Comparison of ENCODE assay signal across 17 mouse cellular contexts in genomic region chr7:77882605-77883354, GRCm38 (mm10).
A peak's percentile ranks its signal among the peaks of the same experiment; 100 is the strongest.
DNase-seq lines count a peak whose midpoint lies in the region; ATAC-seq and TF ChIP-seq lines count a peak whose summit lies in the region.
"Had no signal": no experiment of that assay in that cellular context is flagged by ENCODE, and none has a peak within 500 bp of the region (broad histone marks: within the 10 kb centered on the region; RNA-seq: fewer than 3 reads in every experiment).

No protein-coding gene starts in this region.

- TF ChIP-seq CTCF in forebrain, postnatal 0 days (IDR thresholded peaks at IDR 0.05; ENCODE audit: low read depth), result no peak
- no peak for TF ChIP-seq CTCF in layer of hippocampus, adult 2 months (conservative IDR thresholded peaks at IDR 0.05)

- H3K27ac ChIP-seq in forebrain, embryonic 16.5 days (ENCODE audit: low read length), result no peak overlapping the region; the same call in 1 of the 2 replicates
- no peak overlapping the region for H3K27ac ChIP-seq in forebrain, postnatal 0 days (ENCODE audit: low read depth, low read length)
- no peak overlapping the region for H3K27ac ChIP-seq in layer of hippocampus, adult 2 months
- peak overlapping the region; percentile 41; the same call in 1 of the 2 replicates for H3K27ac ChIP-seq in midbrain, embryonic 14.5 days (replicated peaks; ENCODE audit: low read depth, low read length)
- H3K27ac ChIP-seq in midbrain, embryonic 11.5 days (ENCODE audit: low read depth, low read length), result no peak overlapping the region
- H3K27ac ChIP-seq: embryonic facial prominence, embryonic 10.5 days; heart, embryonic 13.5 days; hindbrain, embryonic 15.5 days had no signal

- 56% methylated on average over 5 of the region's 5 CpGs for WGBS in forebrain, embryonic 16.5 days
- WGBS in forebrain, postnatal 0 days, result 53% methylated on average over 5 of the region's 5 CpGs
- 30% methylated on average over 5 of the region's 5 CpGs for WGBS in midbrain, embryonic 14.5 days
- 76% methylated on average over 5 of the region's 5 CpGs for WGBS in midbrain, embryonic 11.5 days

- DNase-seq in forebrain, postnatal 0 days, result no peak
- peak; percentile 8 to 22 for DNase-seq in layer of hippocampus, adult 2 months (ENCODE audit: low spot score in 2 of 2)
- no peak for DNase-seq in layer of hippocampus, adult 8-10 months (ENCODE audit: low spot score in 2 of 2)
- peak; percentile 55 for DNase-seq in midbrain, embryonic 14.5 days
- DNase-seq in midbrain, embryonic 11.5 days (ENCODE audit: low spot score, missing footprints), result no peak
- DNase-seq in left cerebral cortex, postnatal 4 days, result no peak
- DNase-seq: adrenal gland, adult 2 months; adrenal gland, postnatal 25 days; cerebellum, adult 2 months; cerebellum, postnatal 10 days; gastrocnemius, postnatal 14 days; heart, postnatal 36 days had no signal

- no peak overlapping the region for H3K4me2 ChIP-seq in forebrain, embryonic 16.5 days (ENCODE audit: low read length)
- no peak overlapping the region for H3K4me2 ChIP-seq in forebrain, postnatal 0 days (ENCODE audit: low read depth)
- no peak overlapping the region for H3K4me2 ChIP-seq in midbrain, embryonic 14.5 days (ENCODE audit: low read length)
- H3K4me2 ChIP-seq in midbrain, embryonic 11.5 days, result no peak overlapping the region
- H3K4me2 ChIP-seq: heart, embryonic 13.5 days; hindbrain, embryonic 15.5 days had no signal

- H3K4me1 ChIP-seq in forebrain, embryonic 16.5 days (replicated peaks; ENCODE audit: control insufficient read depth, insufficient read depth, low read length), result no peaks in the 10 kb centered on the region
- no peaks in the 10 kb centered on the region for H3K4me1 ChIP-seq in forebrain, postnatal 0 days (ENCODE audit: insufficient read depth)
- H3K4me1 ChIP-seq in midbrain, embryonic 14.5 days (ENCODE audit: control insufficient read depth, insufficient read depth, low read length), result no peaks in the 10 kb centered on the region
- no peaks in the 10 kb centered on the region for H3K4me1 ChIP-seq in midbrain, embryonic 11.5 days (ENCODE audit: control insufficient read depth, insufficient read depth, low read length)
- H3K4me1 ChIP-seq: embryonic facial prominence, embryonic 10.5 days; heart, embryonic 13.5 days; hindbrain, embryonic 15.5 days had no signal

- no peak overlapping the region for H3K9ac ChIP-seq in forebrain, embryonic 16.5 days (replicated peaks; ENCODE audit: low read depth, low read length)
- no peak overlapping the region for H3K9ac ChIP-seq in forebrain, postnatal 0 days
- no peak overlapping the region for H3K9ac ChIP-seq in midbrain, embryonic 14.5 days (replicated peaks; ENCODE audit: low read length)
- no peak overlapping the region for H3K9ac ChIP-seq in midbrain, embryonic 11.5 days (ENCODE audit: low read length)
- H3K9ac ChIP-seq: heart, embryonic 13.5 days; hindbrain, embryonic 15.5 days had no signal

- ATAC-seq in forebrain, embryonic 16.5 days, result peak; percentile 65; the same call in 1 of the 2 replicates
- ATAC-seq in forebrain, postnatal 0 days, result no peak
- peak; percentile 63; the same call in 1 of the 2 replicates for ATAC-seq in midbrain, embryonic 14.5 days (ENCODE audit: low FRiP score, low TSS enrichment)
- ATAC-seq in midbrain, embryonic 11.5 days (ENCODE audit: low FRiP score), result no peak
- ATAC-seq: intestine, embryonic 16.5 days had no signal

- no peaks in the 10 kb centered on the region for H3K9me3 ChIP-seq in forebrain, embryonic 16.5 days (ENCODE audit: control insufficient read depth, low read length)
- no peaks in the 10 kb centered on the region for H3K9me3 ChIP-seq in forebrain, postnatal 0 days (ENCODE audit: low read length)
- no peaks in the 10 kb centered on the region for H3K9me3 ChIP-seq in midbrain, embryonic 14.5 days (ENCODE audit: control insufficient read depth, low read length)
- no peaks in the 10 kb centered on the region for H3K9me3 ChIP-seq in midbrain, embryonic 11.5 days (ENCODE audit: control insufficient read depth, low read length)
- H3K9me3 ChIP-seq: embryonic facial prominence, embryonic 10.5 days; heart, embryonic 13.5 days; hindbrain, embryonic 15.5 days had no signal

- no peaks in the 10 kb centered on the region for H3K36me3 ChIP-seq in forebrain, embryonic 16.5 days (ENCODE audit: control insufficient read depth, insufficient read depth)
- H3K36me3 ChIP-seq in forebrain, postnatal 0 days (ENCODE audit: insufficient read depth), result no peaks in the 10 kb centered on the region
- H3K36me3 ChIP-seq in midbrain, embryonic 14.5 days (ENCODE audit: control insufficient read depth, insufficient read depth, low read length), result no peaks in the 10 kb centered on the region
- no peaks in the 10 kb centered on the region for H3K36me3 ChIP-seq in midbrain, embryonic 11.5 days (ENCODE audit: control insufficient read depth, insufficient read depth, low read length)
- H3K36me3 ChIP-seq: embryonic facial prominence, embryonic 10.5 days; heart, embryonic 13.5 days; hindbrain, embryonic 15.5 days had no signal

- no peaks in the 10 kb centered on the region for H3K27me3 ChIP-seq in forebrain, embryonic 16.5 days (replicated peaks; ENCODE audit: control insufficient read depth, insufficient read depth, low read length)
- no peaks in the 10 kb centered on the region for H3K27me3 ChIP-seq in forebrain, postnatal 0 days (ENCODE audit: insufficient read depth, low read length)
- no peaks in the 10 kb centered on the region for H3K27me3 ChIP-seq in midbrain, embryonic 14.5 days (ENCODE audit: control insufficient read depth, insufficient read depth, low read length)
- no peaks in the 10 kb centered on the region for H3K27me3 ChIP-seq in midbrain, embryonic 11.5 days (ENCODE audit: control insufficient read depth, insufficient read depth, low read length)
- H3K27me3 ChIP-seq: heart, embryonic 13.5 days; hindbrain, embryonic 15.5 days had no signal

- H3K4me3 ChIP-seq in forebrain, embryonic 16.5 days (replicated peaks; ENCODE audit: low read length), result no peak overlapping the region
- no peak overlapping the region for H3K4me3 ChIP-seq in forebrain, postnatal 0 days (ENCODE audit: low read depth, low read length)
- no peak overlapping the region for H3K4me3 ChIP-seq in layer of hippocampus, adult 2 months
- H3K4me3 ChIP-seq in midbrain, embryonic 14.5 days (replicated peaks; ENCODE audit: low read depth, low read length), result no peak overlapping the region
- no peak overlapping the region for H3K4me3 ChIP-seq in midbrain, embryonic 11.5 days (ENCODE audit: low read depth, low read length)
- H3K4me3 ChIP-seq: embryonic facial prominence, embryonic 10.5 days; heart, embryonic 13.5 days; hindbrain, embryonic 15.5 days had no signal

- intact Hi-C loops in left cerebral cortex, postnatal 4 days (cut with DNase I), result no loop called here

Comparison
In these comparisons a context has a peak if more than half of its experiments do, and no peak if none do; other contexts are left out.
1. ATAC-seq: peak in forebrain, embryonic 16.5 days (single experiment) and midbrain, embryonic 14.5 days (single experiment); none in forebrain, postnatal 0 days (single experiment) and midbrain, embryonic 11.5 days (single experiment).
2. DNase-seq: peak in layer of hippocampus, adult 2 months (2 of 2) and midbrain, embryonic 14.5 days (single experiment); none in forebrain, postnatal 0 days (single experiment), layer of hippocampus, adult 8-10 months (0 of 2), midbrain, embryonic 11.5 days (single experiment) and left cerebral cortex, postnatal 4 days (single experiment).